Mouse (Mus musculus) forebrain, embryonic 13.5 days (tissue): ENCODE data around the gene Adgrv1. TPM values are rescaled to one million over a fixed set of nuclear protein-coding genes. Genes with fewer than 3 reads are reported as not detected.
"Not testable (repeated sequence)": the region's sequence is repeated elsewhere in the genome, so short reads cannot be mapped to it uniquely, and the experiment has no call there.

Experiments
- ATAC-seq: fragments of 200-750 bp; cut with Nextera tagmentation; 2 replicates; pipeline ENCODE4 v1.8.0; 2017
- H3K27ac ChIP-seq: fragments of 300-500 bp; sonication (generic); 2 replicates; pipeline ENCODE4 v1.5.1; 2015; ENCODE audit warnings: inconsistent platforms, mild to moderate bottlenecking, moderate library complexity
- H3K27me3 ChIP-seq: fragments of 300-500 bp; sonication (generic); 2 replicates; pipeline ENCODE4 v1.6.1; 2015; ENCODE audit warnings: mild to moderate bottlenecking, inconsistent platforms
- H3K36me3 ChIP-seq: fragments of 300-500 bp; sonication (generic); 2 replicates; pipeline ENCODE4 v1.6.1; 2015; ENCODE audit warnings: mild to moderate bottlenecking, inconsistent platforms; ENCODE audit not compliant: poor library complexity, severe bottlenecking
- H3K4me1 ChIP-seq: fragments of 300-500 bp; sonication (generic); 2 replicates; pipeline ENCODE4 v1.6.1; 2015; ENCODE audit warnings: inconsistent platforms
- H3K4me2 ChIP-seq: fragments of 300-500 bp; sonication (generic); 2 replicates; pipeline ENCODE4 v1.6.1; 2015; ENCODE audit warnings: inconsistent platforms, mild to moderate bottlenecking, moderate library complexity
- H3K4me3 ChIP-seq: fragments of 300-500 bp; sonication (generic); 2 replicates; pipeline ENCODE4 v1.5.1; 2015; ENCODE audit warnings: mild to moderate bottlenecking, inconsistent platforms
- H3K9ac ChIP-seq: fragments of 300-500 bp; sonication (generic); 2 replicates; pipeline ENCODE4 v1.6.1; 2015; ENCODE audit warnings: mild to moderate bottlenecking, inconsistent platforms
- H3K9me3 ChIP-seq: fragments of 300-500 bp; sonication (generic); replicated peaks from 2 replicates; pipeline ENCODE4 v1.6.1; 2016; ENCODE audit warnings: inconsistent platforms
- WGBS: fragments of 180-500 bp; shearing (Covaris S2); methylation state at CpG from one replicate; pipeline ENCODE4 v1.1.7; 2015; 5-methylcytosine and 5-hydroxymethylcytosine counted together
- polyA plus RNA-seq: library from polyadenylated mRNA; unstranded; fragments of >200 nt; fragmentation: Nextera tagmentation; extraction: Ambion mirVana; gene quantifications from 2 replicates; pipeline ENCODE4 v1.2.1, GENCODE M21; 2015

The Adgrv1 gene
- polyA plus RNA-seq = 31.3 and 36.8 TPM in 2 replicates

DNA sequence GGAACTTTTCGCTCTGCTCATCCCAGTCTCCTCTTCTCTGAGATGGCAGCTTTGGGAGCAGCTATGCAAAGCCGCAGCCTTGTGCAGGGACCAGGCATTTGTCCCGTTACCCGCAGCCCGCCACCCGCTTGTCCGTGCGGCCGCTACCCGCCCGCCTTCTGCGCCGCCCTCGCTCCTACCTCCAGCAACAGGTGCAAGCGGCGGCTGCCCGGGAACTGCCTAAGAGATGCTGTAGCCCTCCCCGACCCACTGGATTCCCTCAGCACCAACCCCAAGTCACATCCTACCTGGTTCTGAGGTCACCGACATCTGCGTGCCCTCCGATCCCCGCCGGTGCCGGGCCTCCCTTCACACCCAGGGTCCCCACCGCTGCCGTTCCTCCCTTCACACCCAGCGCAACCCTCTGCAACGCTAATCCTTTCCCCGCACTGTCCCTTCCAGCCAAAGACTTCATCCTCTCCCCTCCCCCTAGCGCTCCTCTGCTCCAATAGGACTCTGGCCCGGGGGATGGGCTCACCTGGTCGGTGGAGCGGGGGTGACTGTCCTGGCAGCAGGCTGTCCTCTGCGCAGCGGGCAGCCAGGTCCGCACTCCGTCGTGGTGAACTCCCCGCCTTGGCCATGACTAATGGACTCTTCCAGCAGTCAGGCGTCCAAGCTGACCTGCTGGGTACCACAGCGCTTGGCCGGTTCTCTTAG, at the start of gene Adgrv1:
Gene Adgrv1 (minus strand): TSS at position 435 of the 696 bp plus-strand sequence.
- no peaks in the 10 kb centered on the region for H3K36me3 ChIP-seq
- H3K4me1 ChIP-seq = peaks cover 41% of the 10 kb centered on the region
- under 1% methylated on average over 42 of the region's 42 CpGs for WGBS
- peak within 1 kb of the TSS; percentile 68 for H3K4me3 ChIP-seq
- H3K9me3 ChIP-seq = no peaks in the 10 kb centered on the region
- peak; percentile 96 for ATAC-seq
- peak within 1 kb of the TSS; percentile 63 for H3K27ac ChIP-seq
- no peaks in the 10 kb centered on the region for H3K27me3 ChIP-seq
- peak within 1 kb of the TSS; percentile 82 for H3K9ac ChIP-seq
- peak within 1 kb of the TSS; percentile 86 for H3K4me2 ChIP-seq

DNA sequence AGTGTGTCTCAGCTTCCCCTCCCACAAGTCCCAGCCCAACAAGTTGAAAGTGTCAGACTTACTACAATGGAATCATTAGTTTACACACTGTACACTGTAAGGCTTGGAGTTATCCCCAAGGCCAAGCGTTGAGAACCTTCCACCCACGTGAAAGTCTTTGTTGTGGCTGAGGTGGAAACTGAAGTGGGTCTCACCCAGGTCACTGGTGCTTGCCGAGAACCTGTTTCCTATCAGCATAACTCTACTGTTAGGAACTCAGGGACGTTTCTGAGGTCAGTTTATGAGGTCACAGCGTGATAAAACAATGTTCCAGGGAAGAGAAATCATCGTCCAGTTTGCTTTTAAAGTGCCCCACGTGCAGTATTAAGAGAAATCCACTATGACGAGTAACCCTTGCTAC, 42.4 kb upstream of the Adgrv1 start:
- ATAC-seq = no peak
- Histone ChIP-seq H3K4me1 (no peaks in the 10 kb centered on the region), H3K9ac (no peak overlapping the region), H3K27ac (no peak overlapping the region), H3K36me3 (peaks cover 35% of the 10 kb centered on the region), H3K4me2 (no peak overlapping the region), H3K27me3 (no peaks in the 10 kb centered on the region), H3K9me3 (no peaks in the 10 kb centered on the region), H3K4me3 (no peak overlapping the region)
- WGBS = 92% methylated on average over 8 of the region's 8 CpGs

DNA sequence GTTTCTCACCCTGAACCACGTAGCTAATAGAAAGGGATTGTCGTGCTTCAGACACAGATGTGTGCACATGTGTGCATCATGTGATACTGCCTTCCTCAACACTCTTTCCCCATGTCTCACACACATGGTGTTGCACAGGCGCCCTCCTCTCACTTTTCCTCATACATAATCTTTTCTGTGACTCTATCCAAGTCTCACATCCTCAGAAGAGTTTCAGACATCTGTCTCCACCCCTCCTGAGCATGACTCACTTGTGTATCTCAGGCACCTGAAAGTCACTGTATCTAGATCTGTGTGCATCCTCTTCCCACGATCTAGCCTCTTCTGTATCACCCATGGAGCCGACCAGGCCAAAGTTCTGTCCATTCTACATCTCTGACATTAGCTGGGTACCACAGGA, 34.8 kb upstream of the Adgrv1 start:
- H3K27me3 ChIP-seq = no peaks in the 10 kb centered on the region
- no peaks in the 10 kb centered on the region for H3K4me1 ChIP-seq
- no peak overlapping the region for H3K9ac ChIP-seq
- WGBS = 94% methylated on average over 5 of the region's 5 CpGs
- ATAC-seq = no peak
- no peaks in the 10 kb centered on the region for H3K9me3 ChIP-seq
- H3K36me3 ChIP-seq = peaks cover 59% of the 10 kb centered on the region
- no peak overlapping the region for H3K27ac ChIP-seq
- H3K4me2 ChIP-seq = no peak overlapping the region
- no peak overlapping the region for H3K4me3 ChIP-seq

DNA sequence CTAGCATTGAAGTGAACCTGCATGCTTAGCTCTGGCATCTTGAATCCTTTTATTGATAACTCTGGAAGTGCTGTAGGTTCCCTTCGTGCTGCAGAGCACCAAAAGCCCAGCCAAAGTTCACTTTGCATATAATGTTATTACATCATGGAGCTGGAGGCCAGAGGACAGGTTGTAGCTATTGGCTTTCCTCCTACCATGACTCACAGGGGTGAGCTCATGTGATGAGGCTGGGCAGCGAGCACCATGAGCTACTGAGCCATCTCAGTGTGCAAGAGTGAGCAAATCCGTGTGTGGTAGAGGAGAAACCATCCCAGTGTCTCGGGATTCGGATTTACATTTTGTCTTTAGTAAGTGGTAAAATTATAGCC, 31.4 kb upstream of the Adgrv1 start:
- H3K4me1 ChIP-seq = no peaks in the 10 kb centered on the region; the same call in 1 of the 2 replicates
- WGBS = 89% methylated on average over 5 of the region's 5 CpGs
- H3K4me2 ChIP-seq = no peak overlapping the region
- no peaks in the 10 kb centered on the region for H3K9me3 ChIP-seq
- peaks cover 47% of the 10 kb centered on the region for H3K36me3 ChIP-seq
- H3K9ac ChIP-seq = no peak overlapping the region
- ATAC-seq = 0 out of 2 replicates have a peak, but pooled peaks have one; percentile 27
- no peak overlapping the region for H3K4me3 ChIP-seq
- no peaks in the 10 kb centered on the region for H3K27me3 ChIP-seq
- no peak overlapping the region for H3K27ac ChIP-seq

DNA sequence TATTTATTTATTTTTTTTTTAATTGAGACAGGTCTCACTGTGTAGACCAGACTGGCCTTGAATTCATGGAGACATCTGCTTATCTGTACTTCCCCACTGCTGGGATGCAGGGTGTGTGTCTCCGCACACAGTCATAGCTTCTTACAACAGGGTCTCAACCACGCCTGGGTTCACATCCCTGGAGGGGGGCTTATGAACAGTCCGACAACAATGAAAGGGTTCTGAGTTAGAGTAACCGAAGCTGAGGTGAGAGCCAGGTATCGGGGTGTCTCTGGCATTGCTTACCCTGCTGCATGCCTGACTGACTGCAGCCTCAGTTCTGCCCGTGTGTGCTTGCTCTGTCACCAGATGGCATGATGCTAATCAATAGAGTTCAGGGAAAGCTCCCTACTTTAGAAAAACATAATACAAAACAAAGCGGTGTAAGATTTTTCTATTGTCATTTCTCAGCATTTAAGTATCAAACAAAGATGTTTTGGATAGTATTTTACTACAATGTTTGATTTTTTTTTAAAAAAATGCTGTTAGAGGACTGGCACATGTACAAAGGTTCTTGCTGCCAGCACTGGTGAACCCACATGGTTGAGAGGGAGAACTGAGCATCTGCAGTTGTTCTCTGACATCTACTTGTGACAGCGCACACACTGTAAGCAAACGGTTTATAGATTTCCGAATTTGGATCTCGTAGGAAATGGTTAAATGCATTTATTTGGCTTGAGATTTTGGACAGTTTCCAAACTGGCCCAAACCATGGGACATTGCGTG, 30.8 kb upstream of the Adgrv1 start:
- Histone ChIP-seq H3K4me1 (peaks cover 4% of the 10 kb centered on the region), H3K9ac (no peak overlapping the region), H3K4me2 (no peak overlapping the region), H3K4me3 (no peak overlapping the region), H3K27ac (no peak overlapping the region), H3K36me3 (peaks cover 42% of the 10 kb centered on the region), H3K9me3 (no peaks in the 10 kb centered on the region), H3K27me3 (no peaks in the 10 kb centered on the region)
- peak; percentile 77; the same call in 1 of the 2 replicates for ATAC-seq
- WGBS = 81% methylated on average over 12 of the region's 12 CpGs

- Histone ChIP-seq H3K9me3 (no peaks in the 10 kb centered on the region), H3K4me3 (peak overlapping the region; percentile 76), H3K9ac (peak overlapping the region; percentile 87), H3K4me1 (peaks cover 20% of the 10 kb centered on the region), H3K27me3 (no peaks in the 10 kb centered on the region), H3K27ac (peak overlapping the region; percentile 75), H3K36me3 (no peaks in the 10 kb centered on the region), H3K4me2 (peak overlapping the region; percentile 79)
- no peak for ATAC-seq
- WGBS = 13% methylated on average over 21 of the region's 21 CpGs
Measured at GRCm38 (mm10) chr13:81658053-81658752, 25.2 kb upstream of the Adgrv1 start.

DNA sequence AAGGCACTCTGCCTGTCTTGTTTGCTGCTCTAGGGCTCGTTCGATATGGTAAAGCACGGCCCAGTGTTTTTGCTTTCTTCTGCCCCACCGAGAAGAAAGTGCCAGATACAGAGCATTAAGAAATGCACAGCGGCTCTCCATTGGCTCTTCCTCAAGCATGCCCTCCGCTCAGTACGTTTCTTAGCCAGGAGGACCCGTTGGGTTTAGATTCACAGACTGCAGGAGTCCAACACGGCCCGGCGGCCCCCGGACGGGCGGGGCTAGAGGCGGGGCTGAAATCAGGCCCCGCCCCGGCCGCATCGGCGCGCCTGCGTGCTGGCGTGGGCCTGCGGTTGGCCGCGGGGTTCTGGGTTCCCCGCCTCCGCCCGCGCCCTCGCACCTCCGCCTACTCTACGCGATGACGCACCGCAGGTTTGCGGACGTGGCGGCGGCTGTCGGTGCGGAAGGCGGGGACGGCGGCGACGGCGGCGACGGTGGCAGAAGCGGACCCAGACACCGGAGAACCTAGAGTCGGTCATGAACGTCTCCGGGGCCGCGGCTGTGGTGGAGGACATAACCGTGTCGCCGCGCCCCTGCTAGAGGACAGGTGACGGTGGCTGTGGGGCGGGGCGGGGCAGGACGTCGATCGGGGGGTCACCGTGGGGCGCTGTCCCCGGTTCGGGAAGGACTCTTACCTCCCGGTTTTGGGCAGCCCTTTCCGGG, 24.5 kb upstream of the Adgrv1 start, which contains the start of gene Lysmd3:
Gene Lysmd3 (plus strand): TSS at position 313 of the 702 bp plus-strand sequence.
- H3K4me3 ChIP-seq = peak within 1 kb of the TSS; percentile 76
- H3K9ac ChIP-seq = peak within 1 kb of the TSS; percentile 87
- H3K4me2 ChIP-seq = peak within 1 kb of the TSS; percentile 79
- H3K9me3 ChIP-seq = no peaks in the 10 kb centered on the region
- no peaks in the 10 kb centered on the region for H3K36me3 ChIP-seq
- ATAC-seq = peak; percentile 99
- peak within 1 kb of the TSS; percentile 75 for H3K27ac ChIP-seq
- H3K4me1 ChIP-seq = peaks cover 20% of the 10 kb centered on the region
- under 1% methylated on average over 70 of the region's 73 CpGs for WGBS
- H3K27me3 ChIP-seq = no peaks in the 10 kb centered on the region

GRCm38 (mm10) chr13:81657008-81657350, 24.0 kb upstream of the Adgrv1 start:
- H3K36me3 ChIP-seq = no peaks in the 10 kb centered on the region
- 13% methylated on average over 5 of the region's 5 CpGs for WGBS
- no peak for ATAC-seq
- peak overlapping the region; percentile 76 for H3K4me3 ChIP-seq
- no peaks in the 10 kb centered on the region for H3K9me3 ChIP-seq
- H3K4me2 ChIP-seq = peak overlapping the region; percentile 79
- H3K27ac ChIP-seq = peak overlapping the region; percentile 75
- H3K9ac ChIP-seq = peak overlapping the region; percentile 87
- no peaks in the 10 kb centered on the region for H3K27me3 ChIP-seq
- H3K4me1 ChIP-seq = peaks cover 20% of the 10 kb centered on the region

- peak overlapping the region; percentile 79 for H3K4me2 ChIP-seq
- no peaks in the 10 kb centered on the region for H3K9me3 ChIP-seq
- H3K9ac ChIP-seq = no peak overlapping the region
- peaks cover 20% of the 10 kb centered on the region for H3K4me1 ChIP-seq
- WGBS = 3% methylated on average over 14 of the region's 14 CpGs
- ATAC-seq = no peak
- no peaks in the 10 kb centered on the region for H3K27me3 ChIP-seq
- H3K27ac ChIP-seq = peak overlapping the region; percentile 75
- no peaks in the 10 kb centered on the region for H3K36me3 ChIP-seq
- 0 out of 2 replicates have a peak overlapping the region, but pooled peaks have one; percentile 76 for H3K4me3 ChIP-seq
Measured at GRCm38 (mm10) chr13:81656091-81656850, 23.3 kb upstream of the Adgrv1 start.

GRCm38 (mm10) chr13:81650382-81650781, 17.4 kb upstream of the Adgrv1 start:
- WGBS = 79% methylated on average over 5 of the region's 6 CpGs
- not testable (repeated sequence) for H3K4me2 ChIP-seq, H3K4me3 ChIP-seq, H3K27ac ChIP-seq, H3K4me1 ChIP-seq, ATAC-seq, H3K36me3 ChIP-seq, H3K9me3 ChIP-seq, H3K27me3 ChIP-seq, H3K9ac ChIP-seq

- Histone ChIP-seq H3K27ac (no peak overlapping the region), H3K9me3 (no peaks in the 10 kb centered on the region), H3K4me3 (no peak overlapping the region), H3K4me1 (peaks cover 17% of the 10 kb centered on the region; the same call in 1 of the 2 replicates), H3K4me2 (no peak overlapping the region), H3K27me3 (no peaks in the 10 kb centered on the region), H3K9ac (no peak overlapping the region), H3K36me3 (no peaks in the 10 kb centered on the region)
- WGBS = 88% methylated on average over 6 of the region's 6 CpGs
- no peak for ATAC-seq
Measured at GRCm38 (mm10) chr13:81646348-81646747, 13.4 kb upstream of the Adgrv1 start.
